Mouse (Mus musculus): ENCODE results near the gene Mgll. TPM values are rescaled to one million over a fixed set of nuclear protein-coding genes. Genes with fewer than 3 reads are reported as not detected.

The Mgll gene
- polyA plus RNA-seq, 1 experiment from 2014 or later, result 29.1 TPM

GRCm38 (mm10) chr6:88841781-88842689, 117.8 kb downstream of the Mgll start, which contains the start of gene Abtb1:
Abtb1 (minus strand) TSS chr6:88841984.
- H3K27me3 ChIP-seq (replicated peaks; ENCODE audit: control insufficient read depth, insufficient read depth, low read length), result no peaks in the 10 kb centered on the region
- ATAC-seq (ENCODE audit: low read depth) (peak; percentile 96), DNase-seq (ENCODE audit: low spot score) (peak; percentile 100)
- peaks cover 13% of the 10 kb centered on the region; the same call in 1 of the 2 replicates for H3K4me1 ChIP-seq (ENCODE audit: control insufficient read depth, insufficient read depth, low read length)
- H3K27ac ChIP-seq (replicated peaks; ENCODE audit: low read depth, low read length), result peak within 1 kb of the TSS; percentile 85
- peaks cover 36% of the 10 kb centered on the region for H3K36me3 ChIP-seq (ENCODE audit: control insufficient read depth, insufficient read depth, low read length)
- H3K4me2 ChIP-seq (ENCODE audit: low read depth, low read length), result peak within 1 kb of the TSS; percentile 82
- H3K4me3 ChIP-seq (ENCODE audit: low read depth, low read length), result peak within 1 kb of the TSS; percentile 88
- 2% methylated on average over 26 of the region's 72 CpGs for WGBS
- peak within 1 kb of the TSS; percentile 90 for H3K9ac ChIP-seq (ENCODE audit: low read depth, low read length)
- no peaks in the 10 kb centered on the region for H3K9me3 ChIP-seq (ENCODE audit: control insufficient read depth, low read length)

- peak overlapping the region; percentile 88 for H3K4me3 ChIP-seq (ENCODE audit: low read depth, low read length)
- no peaks in the 10 kb centered on the region for H3K9me3 ChIP-seq (ENCODE audit: control insufficient read depth, low read length)
- no peaks in the 10 kb centered on the region for H3K27me3 ChIP-seq (replicated peaks; ENCODE audit: control insufficient read depth, insufficient read depth, low read length)
- peak; percentile 66 for DNase-seq (ENCODE audit: low spot score)
- peak overlapping the region; percentile 85 for H3K27ac ChIP-seq (replicated peaks; ENCODE audit: low read depth, low read length)
- H3K36me3 ChIP-seq (ENCODE audit: control insufficient read depth, insufficient read depth, low read length), result peaks cover 29% of the 10 kb centered on the region
- 0% methylated on average over 19 of the region's 32 CpGs for WGBS
- peak overlapping the region; percentile 82 for H3K4me2 ChIP-seq (ENCODE audit: low read depth, low read length)
- ATAC-seq (ENCODE audit: low read depth), result peak; percentile 10
- H3K9ac ChIP-seq (ENCODE audit: low read depth, low read length), result peak overlapping the region; percentile 80
- H3K4me1 ChIP-seq (ENCODE audit: control insufficient read depth, insufficient read depth, low read length), result peaks cover 13% of the 10 kb centered on the region; the same call in 1 of the 2 replicates
Observed at GRCm38 (mm10) chr6:88842731-88843151, 118.5 kb downstream of the Mgll start.

GRCm38 (mm10) chr6:88843241-88843640, 119.0 kb downstream of the Mgll start:
- Histone ChIP-seq H3K9ac (ENCODE audit: low read depth, low read length) (peak overlapping the region; percentile 80; the same call in 1 of the 2 replicates), H3K27me3 (replicated peaks; ENCODE audit: control insufficient read depth, insufficient read depth, low read length) (no peaks in the 10 kb centered on the region), H3K36me3 (ENCODE audit: control insufficient read depth, insufficient read depth, low read length) (peaks cover 27% of the 10 kb centered on the region), H3K4me1 (ENCODE audit: control insufficient read depth, insufficient read depth, low read length) (peaks cover 13% of the 10 kb centered on the region; the same call in 1 of the 2 replicates), H3K9me3 (ENCODE audit: control insufficient read depth, low read length) (no peaks in the 10 kb centered on the region), H3K27ac (replicated peaks; ENCODE audit: low read depth, low read length) (peak overlapping the region; percentile 85; the same call in 1 of the 2 replicates), H3K4me2 (ENCODE audit: low read depth, low read length) (peak overlapping the region; percentile 82), H3K4me3 (ENCODE audit: low read depth, low read length) (peak overlapping the region; percentile 88)
- DNase-seq (ENCODE audit: low spot score), result no peak
- ATAC-seq (ENCODE audit: low read depth), result no peak
- WGBS, result 78% methylated on average over 7 of the region's 7 CpGs

GRCm38 (mm10) chr6:88843781-88844725, 119.8 kb downstream of the Mgll start:
- H3K9ac ChIP-seq (ENCODE audit: low read depth, low read length), result no peak overlapping the region
- H3K4me2 ChIP-seq (ENCODE audit: low read depth, low read length), result no peak overlapping the region
- H3K4me3 ChIP-seq (ENCODE audit: low read depth, low read length), result no peak overlapping the region
- DNase-seq (ENCODE audit: low spot score), result no peak
- H3K27me3 ChIP-seq (replicated peaks; ENCODE audit: control insufficient read depth, insufficient read depth, low read length), result no peaks in the 10 kb centered on the region
- peaks cover 28% of the 10 kb centered on the region for H3K36me3 ChIP-seq (ENCODE audit: control insufficient read depth, insufficient read depth, low read length)
- ATAC-seq (ENCODE audit: low read depth), result no peak
- no peaks in the 10 kb centered on the region for H3K9me3 ChIP-seq (ENCODE audit: control insufficient read depth, low read length)
- WGBS, result 88% methylated on average over 8 of the region's 9 CpGs
- H3K27ac ChIP-seq (replicated peaks; ENCODE audit: low read depth, low read length), result no peak overlapping the region
- H3K4me1 ChIP-seq (ENCODE audit: control insufficient read depth, insufficient read depth, low read length), result peaks cover 13% of the 10 kb centered on the region; the same call in 1 of the 2 replicates

- 83% methylated on average over 7 of the region's 7 CpGs for WGBS
- Histone ChIP-seq H3K36me3 (ENCODE audit: control insufficient read depth, insufficient read depth, low read length) (peaks cover 28% of the 10 kb centered on the region), H3K4me2 (ENCODE audit: low read depth, low read length) (no peak overlapping the region), H3K27ac (replicated peaks; ENCODE audit: low read depth, low read length) (no peak overlapping the region), H3K9me3 (ENCODE audit: control insufficient read depth, low read length) (no peaks in the 10 kb centered on the region), H3K4me3 (ENCODE audit: low read depth, low read length) (no peak overlapping the region), H3K4me1 (ENCODE audit: control insufficient read depth, insufficient read depth, low read length) (peaks cover 13% of the 10 kb centered on the region; the same call in 1 of the 2 replicates), H3K27me3 (replicated peaks; ENCODE audit: control insufficient read depth, insufficient read depth, low read length) (no peaks in the 10 kb centered on the region), H3K9ac (ENCODE audit: low read depth, low read length) (no peak overlapping the region)
- no peak for ATAC-seq (ENCODE audit: low read depth)
- DNase-seq (ENCODE audit: low spot score), result no peak
Observed at GRCm38 (mm10) chr6:88844901-88845565, 120.8 kb downstream of the Mgll start.

GRCm38 (mm10) chr6:88847571-88847970, 123.4 kb downstream of the Mgll start:
- peaks cover 5% of the 10 kb centered on the region; the same call in 1 of the 2 replicates for H3K4me1 ChIP-seq (ENCODE audit: control insufficient read depth, insufficient read depth, low read length)
- no peaks in the 10 kb centered on the region for H3K27me3 ChIP-seq (replicated peaks; ENCODE audit: control insufficient read depth, insufficient read depth, low read length)
- DNase-seq (ENCODE audit: low spot score), result no peak
- H3K27ac ChIP-seq (replicated peaks; ENCODE audit: low read depth, low read length), result no peak overlapping the region
- WGBS, result 55% methylated on average over 2 of the region's 2 CpGs
- peaks cover 33% of the 10 kb centered on the region for H3K36me3 ChIP-seq (ENCODE audit: control insufficient read depth, insufficient read depth, low read length)
- no peaks in the 10 kb centered on the region for H3K9me3 ChIP-seq (ENCODE audit: control insufficient read depth, low read length)
- H3K4me3 ChIP-seq (ENCODE audit: low read depth, low read length), result no peak overlapping the region
- no peak overlapping the region for H3K4me2 ChIP-seq (ENCODE audit: low read depth, low read length)
- H3K9ac ChIP-seq (ENCODE audit: low read depth, low read length), result no peak overlapping the region
- ATAC-seq (ENCODE audit: low read depth), result no peak

GRCm38 (mm10) chr6:88849270-88849669, 125.1 kb downstream of the Mgll start:
- Histone ChIP-seq H3K36me3 (ENCODE audit: control insufficient read depth, insufficient read depth, low read length) (peaks cover 33% of the 10 kb centered on the region), H3K27me3 (replicated peaks; ENCODE audit: control insufficient read depth, insufficient read depth, low read length) (no peaks in the 10 kb centered on the region), H3K4me2 (ENCODE audit: low read depth, low read length) (no peak overlapping the region), H3K27ac (replicated peaks; ENCODE audit: low read depth, low read length) (no peak overlapping the region), H3K4me1 (ENCODE audit: control insufficient read depth, insufficient read depth, low read length) (no peaks in the 10 kb centered on the region), H3K9ac (ENCODE audit: low read depth, low read length) (no peak overlapping the region), H3K9me3 (ENCODE audit: control insufficient read depth, low read length) (no peaks in the 10 kb centered on the region), H3K4me3 (ENCODE audit: low read depth, low read length) (no peak overlapping the region)
- 30% methylated on average over 3 of the region's 4 CpGs for WGBS
- ATAC-seq (ENCODE audit: low read depth) (no peak), DNase-seq (ENCODE audit: low spot score) (no peak)

- Histone ChIP-seq H3K27me3 (replicated peaks; ENCODE audit: control insufficient read depth, insufficient read depth, low read length) (no peaks in the 10 kb centered on the region), H3K4me1 (ENCODE audit: control insufficient read depth, insufficient read depth, low read length) (no peaks in the 10 kb centered on the region), H3K27ac (replicated peaks; ENCODE audit: low read depth, low read length) (no peak overlapping the region), H3K9me3 (ENCODE audit: control insufficient read depth, low read length) (no peaks in the 10 kb centered on the region), H3K36me3 (ENCODE audit: control insufficient read depth, insufficient read depth, low read length) (peaks cover 30% of the 10 kb centered on the region), H3K4me2 (ENCODE audit: low read depth, low read length) (no peak overlapping the region), H3K9ac (ENCODE audit: low read depth, low read length) (no peak overlapping the region), H3K4me3 (ENCODE audit: low read depth, low read length) (no peak overlapping the region)
- no peak for DNase-seq (ENCODE audit: low spot score)
- 90% methylated on average over 7 of the region's 7 CpGs for WGBS
- no peak for ATAC-seq (ENCODE audit: low read depth)
Observed at GRCm38 (mm10) chr6:88850034-88850433, 125.8 kb downstream of the Mgll start.
